Mouse (Mus musculus): ENCODE measurements at regions not wholly inside any gene's neighbourhood (a gene's known extent, or its start where the extent isn't known, plus 50 kb on each side); places are given as distances from the start of the nearest gene placed in this dataset.

DNA sequence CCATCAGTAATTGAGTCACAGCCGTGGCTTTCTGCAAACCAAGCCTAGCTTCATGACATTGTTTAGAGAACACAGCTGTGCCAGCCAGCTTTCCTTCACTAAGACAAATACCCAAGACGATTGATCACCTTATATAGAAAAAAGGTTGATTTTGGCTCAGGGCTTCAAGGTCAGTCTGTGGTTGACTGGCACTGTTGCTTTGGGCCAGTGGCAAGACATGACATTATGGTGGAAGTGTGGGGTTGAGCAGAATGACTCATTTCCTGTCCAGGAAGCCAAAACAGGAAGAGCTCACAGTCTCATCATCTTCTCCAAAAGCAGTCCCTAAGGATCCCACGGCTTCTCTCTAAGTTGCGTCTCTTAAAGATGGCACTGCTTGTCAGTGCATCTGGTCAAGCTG lies 149.7 kb downstream of the Gadd45g start:
- TF ChIP-seq CTCF (conservative IDR thresholded peaks at IDR 0.05; ENCODE audit: low read length) = no peak
- TF ChIP-seq NANOG (IDR thresholded peaks at IDR 0.05; ENCODE audit: borderline replicate concordance, low read length) = no peak
- TF ChIP-seq POU5F1 (IDR thresholded peaks at IDR 0.05; ENCODE audit: borderline replicate concordance, low read length) = no peak

Data from E14TG2a.4 (cell line).